Mouse (Mus musculus) adrenal gland, adult (tissue): Measurements from ENCODE around the gene Cd300lf.
A peak's percentile ranks its signal among the peaks of the same experiment; 100 is the strongest.

Source experiments
- DNase-seq, 2 experiments: peaks; one replicate each; pipeline ENCODE4 v3.0.0; 2022 to 2023; ENCODE audit warnings: low spot score in 1 of 2; ENCODE audit not compliant: inconsistent age in 2 of 2

Gene Cd300lf

DNA sequence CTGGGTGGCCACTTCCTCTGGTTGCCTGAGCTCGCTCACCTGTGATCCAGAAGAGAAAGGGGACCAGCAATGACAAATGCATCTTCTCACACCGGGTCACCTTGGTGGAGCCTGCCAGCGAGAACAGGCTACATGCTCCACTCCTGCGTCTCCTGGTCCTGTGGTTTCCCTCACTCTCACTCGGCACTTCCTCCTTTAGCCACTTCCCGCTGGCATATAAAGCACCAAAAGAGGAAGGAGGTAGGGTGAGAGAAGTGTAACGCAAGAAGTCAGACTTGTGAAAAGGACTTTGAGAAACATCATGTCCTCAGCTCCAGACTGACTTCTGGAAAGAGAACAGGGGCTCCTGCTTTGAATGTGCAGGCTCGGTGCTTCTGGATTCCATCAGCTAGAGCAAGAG, at the start of gene Cd300lf:
Gene Cd300lf (minus strand): TSS at position 193 of the 400 bp plus-strand sequence.
- peak in 1 of 2 experiments; percentile 44 for DNase-seq

DNA sequence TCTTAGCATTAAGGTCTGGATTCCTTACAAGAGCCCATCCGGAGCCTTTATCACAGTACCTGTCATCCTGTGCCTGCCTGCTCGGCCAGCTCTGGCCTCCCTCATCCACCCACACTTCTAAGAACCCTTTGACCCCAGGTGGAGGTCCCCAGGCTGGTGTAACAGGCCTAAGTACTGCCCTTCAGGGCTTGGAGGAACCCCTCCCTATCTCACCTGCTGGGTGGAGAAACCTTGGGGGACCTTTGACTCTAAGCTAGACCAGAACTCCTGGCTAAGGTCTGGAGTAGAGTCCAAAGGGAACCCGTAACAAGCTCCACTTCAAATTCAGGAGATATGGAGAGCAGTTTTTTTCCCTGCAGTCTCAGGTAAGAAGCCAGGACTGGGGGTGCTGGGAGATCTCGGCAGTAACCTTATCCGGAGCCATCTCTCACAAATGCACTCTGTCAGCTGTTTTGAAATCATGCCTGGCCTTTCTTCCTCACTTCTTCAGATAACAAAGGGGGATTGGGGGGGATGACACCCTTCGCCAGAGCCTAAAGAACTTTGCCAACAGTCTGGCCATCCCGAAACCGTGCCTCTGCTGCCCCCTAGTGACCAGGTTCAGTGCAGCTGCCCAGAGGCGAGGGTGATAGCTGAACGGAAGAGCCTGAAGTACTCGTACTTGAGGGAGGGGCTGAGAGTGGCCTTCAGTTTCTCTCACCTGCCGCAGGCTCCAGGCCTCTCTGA, 48.3 kb upstream of the Cd300lf start:
- DNase-seq, result peak; percentile 80 to 94

GRCm38 (mm10) chr11:115179881-115180280, 46.1 kb upstream of the Cd300lf start:
- DNase-seq, result peak in 1 of 2 experiments; percentile 60

DNA sequence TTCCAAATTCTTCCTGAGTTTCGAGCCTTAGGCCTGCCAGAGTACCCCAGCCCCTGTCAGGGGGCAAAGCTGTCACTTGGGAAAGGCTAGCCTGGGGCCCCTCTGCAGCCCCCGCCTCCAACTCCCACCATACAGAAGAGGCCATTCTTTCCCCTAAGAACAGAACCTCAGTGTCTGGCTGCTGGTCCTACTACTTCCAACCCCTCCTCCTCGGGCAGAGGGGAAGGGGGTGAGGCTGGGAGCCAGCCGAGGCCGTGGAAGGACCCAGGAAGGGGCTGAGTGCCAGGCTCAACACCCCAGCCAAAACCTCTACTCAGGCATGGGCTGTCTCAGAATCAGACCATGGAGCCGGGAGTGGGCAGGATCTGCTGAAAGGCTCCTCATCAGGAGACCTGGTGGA, 45.4 kb upstream of the Cd300lf start:
- no peak for DNase-seq

DNA sequence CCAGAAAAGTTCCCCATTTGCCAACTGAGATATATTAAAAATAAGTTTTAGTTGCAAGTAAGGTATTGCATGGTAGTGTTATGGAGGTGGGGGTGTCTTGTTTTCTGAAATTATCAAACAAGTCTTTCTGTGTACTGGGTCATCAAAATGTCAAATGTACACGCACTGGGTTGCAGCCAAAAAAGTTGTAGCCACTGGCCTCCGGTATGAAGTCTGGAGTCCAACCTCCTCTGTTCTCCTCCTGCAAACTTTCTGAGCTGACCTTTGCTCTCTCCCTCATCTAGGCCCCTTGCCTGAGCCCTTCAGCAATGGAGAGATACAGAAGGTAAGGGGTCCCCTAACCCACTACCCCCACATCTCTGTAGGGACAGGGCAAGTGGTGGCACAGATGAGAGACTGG, 45.0 kb upstream of the Cd300lf start:
- DNase-seq, result no peak

GRCm38 (mm10) chr11:115177559-115178195, 43.9 kb upstream of the Cd300lf start:
- DNase-seq, result peak; percentile 47 to 78

DNA sequence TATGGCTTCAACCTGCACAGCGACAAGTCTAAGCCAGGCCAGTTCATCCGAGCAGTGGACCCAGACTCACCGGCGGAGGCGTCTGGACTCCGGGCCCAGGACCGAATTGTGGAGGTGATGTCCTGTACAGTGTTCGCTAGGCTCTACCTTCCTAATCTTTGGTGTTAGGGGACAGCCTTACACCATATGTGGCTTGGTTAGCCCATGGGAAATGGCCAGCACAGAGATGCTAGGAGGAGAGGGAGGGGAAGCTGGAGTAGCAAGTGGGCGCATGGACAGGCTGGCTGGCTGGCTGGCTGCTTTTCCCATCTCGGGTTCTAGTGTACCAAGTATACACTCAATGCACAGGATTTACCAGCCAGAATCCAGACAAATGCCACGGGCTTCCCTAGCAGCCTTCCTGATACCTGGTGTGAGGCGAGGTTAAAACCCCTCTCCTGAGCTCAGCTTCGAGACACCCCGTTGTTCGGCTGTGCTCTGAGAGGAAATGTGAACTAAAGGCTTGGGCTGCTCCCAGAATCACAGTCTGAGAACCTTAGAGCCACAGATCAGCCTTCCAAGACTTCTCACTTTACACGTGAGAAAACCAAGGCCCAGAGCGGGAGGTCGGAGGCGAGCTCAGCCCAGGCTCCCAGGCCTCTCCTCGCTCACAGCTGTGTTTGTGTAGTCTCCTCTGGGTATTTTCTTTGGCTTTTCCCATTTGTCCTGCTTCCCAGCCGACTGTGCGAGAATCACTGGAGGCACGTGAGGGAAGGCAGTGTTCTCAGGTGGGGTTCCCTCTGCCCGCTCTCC, 42.8 kb upstream of the Cd300lf start:
- no peak for DNase-seq

DNA sequence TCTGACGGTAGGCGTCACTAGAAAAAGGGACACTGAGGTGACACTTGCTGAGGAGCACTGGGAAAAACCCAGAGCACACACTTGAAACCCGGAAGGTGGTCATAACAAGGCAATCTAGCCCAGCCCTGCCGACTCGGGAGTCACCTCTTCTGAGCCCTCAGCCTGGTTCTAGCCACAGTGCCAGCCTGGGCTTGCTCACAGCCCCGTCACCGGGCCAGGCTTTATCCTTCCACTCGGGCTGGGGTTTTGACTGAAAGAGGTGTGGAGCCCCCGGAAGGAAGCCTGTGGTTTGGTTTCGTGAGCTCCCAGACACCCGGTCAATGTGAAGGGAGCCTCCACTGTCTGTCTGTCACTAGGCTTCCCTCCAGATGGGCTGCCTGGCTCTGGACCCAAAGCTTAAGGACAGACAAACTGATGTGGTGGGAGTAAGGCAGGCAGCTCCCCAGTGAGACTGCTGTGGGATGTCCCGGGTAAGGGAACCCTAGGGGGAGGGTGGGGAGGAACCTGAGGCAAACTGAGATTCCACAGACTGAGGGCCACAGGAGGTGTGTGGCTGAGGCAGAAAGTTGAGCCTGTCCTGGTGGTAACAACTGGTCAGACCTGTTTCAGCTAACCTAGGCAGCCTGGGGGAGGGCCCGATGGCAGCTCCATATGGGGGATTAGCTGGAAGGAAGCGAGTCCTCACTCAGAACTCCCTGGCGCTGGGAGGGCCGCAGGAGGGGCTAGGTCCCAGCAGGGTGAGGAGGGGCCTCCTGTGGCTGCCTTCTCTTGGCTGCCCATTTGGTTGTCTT, 40.0 kb upstream of the Cd300lf start:
- no peak for DNase-seq

DNA sequence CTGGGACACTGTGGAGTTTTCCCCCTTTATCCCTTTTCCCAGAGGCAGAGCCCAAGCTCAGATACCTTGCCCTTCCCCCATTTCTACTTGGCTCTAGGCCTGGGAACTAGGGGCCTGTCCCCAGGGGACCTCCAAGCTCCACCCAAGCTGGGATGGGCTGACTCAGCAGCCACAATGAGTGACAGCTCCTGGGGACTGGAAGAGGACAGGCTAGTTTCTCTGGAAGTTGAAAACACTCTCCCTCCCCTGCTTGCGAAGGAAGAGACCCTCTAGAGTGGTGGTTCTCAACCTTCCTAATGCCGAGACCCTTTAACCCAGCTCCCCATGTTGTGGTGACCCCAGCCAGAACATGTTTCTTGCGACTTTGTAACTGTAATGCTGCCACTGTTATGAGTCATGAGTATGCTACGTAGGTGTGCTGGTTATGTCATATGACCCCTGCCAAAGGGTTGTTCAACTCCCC, 39.1 kb upstream of the Cd300lf start:
- peak in 1 of 2 experiments; percentile 63 for DNase-seq

DNA sequence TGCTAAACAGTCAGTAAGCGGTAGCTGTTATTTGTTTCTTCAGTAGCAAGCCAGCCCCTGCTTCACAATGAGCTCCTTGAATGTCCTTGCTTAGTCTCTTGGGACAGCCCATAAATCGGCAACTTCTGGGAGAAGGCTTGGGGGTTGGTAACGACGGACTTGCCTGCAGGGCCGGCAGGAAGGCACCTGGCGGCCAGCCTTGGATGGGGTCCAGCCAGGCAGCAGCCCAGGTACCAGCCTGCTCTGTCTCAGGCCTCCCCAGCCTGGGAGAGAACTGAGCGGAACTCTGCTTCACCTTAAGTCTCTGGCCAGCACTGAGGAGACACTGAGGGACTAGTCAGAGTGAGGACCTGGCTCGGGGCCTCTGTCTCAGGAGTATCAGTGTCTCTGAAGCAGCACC, 37.3 kb upstream of the Cd300lf start:
- DNase-seq, result no peak

DNA sequence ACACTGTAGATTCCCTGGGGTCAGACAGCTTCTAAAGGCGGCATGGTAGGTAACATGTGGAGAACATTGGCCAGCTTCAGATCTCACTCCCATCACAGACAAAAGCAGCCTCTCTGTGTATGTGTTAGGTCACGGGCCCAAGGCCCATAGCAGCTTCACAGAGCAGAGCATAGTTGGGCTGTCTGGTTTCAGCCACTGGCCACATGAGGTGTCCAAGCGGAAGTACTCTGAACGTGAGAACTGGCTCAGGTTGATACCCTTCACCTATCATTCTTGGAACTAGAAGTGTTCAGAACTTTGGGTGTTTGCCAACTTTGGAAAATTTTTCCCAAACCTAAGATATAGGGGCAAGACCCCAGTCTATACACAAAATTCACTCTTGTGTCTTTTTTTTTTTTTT, 35.6 kb upstream of the Cd300lf start:
- peak in 1 of 2 experiments; percentile 25 for DNase-seq

- DNase-seq, result peak in 1 of 2 experiments; percentile 19
Observed at GRCm38 (mm10) chr11:115167631-115168249, 33.9 kb upstream of the Cd300lf start.

- DNase-seq, result peak in 1 of 2 experiments; percentile 25
Observed at GRCm38 (mm10) chr11:115166776-115167175, 33.0 kb upstream of the Cd300lf start.

DNA sequence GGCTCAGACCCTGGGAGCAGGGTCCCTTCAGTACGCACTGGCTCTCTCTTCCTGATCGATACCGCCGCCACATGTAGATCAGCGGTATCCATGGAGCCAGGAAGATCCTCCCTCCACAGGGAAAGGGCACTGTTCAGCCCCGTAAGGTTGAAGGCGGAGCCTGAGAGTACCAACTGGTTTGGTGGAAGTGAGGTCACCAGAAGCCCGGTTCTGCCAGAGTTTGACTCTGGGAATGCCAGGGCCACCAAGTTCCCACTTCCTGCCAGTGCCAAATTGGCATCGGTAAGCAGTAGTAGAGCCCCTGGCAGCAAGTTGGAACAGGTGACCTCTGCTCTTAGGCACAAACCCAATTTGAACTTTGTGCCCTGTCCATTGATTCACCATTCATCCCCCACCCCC, 31.2 kb upstream of the Cd300lf start:
- DNase-seq, result peak; percentile 83 to 90

GRCm38 (mm10) chr11:115164341-115164975, 30.7 kb upstream of the Cd300lf start:
- no peak for DNase-seq

DNA sequence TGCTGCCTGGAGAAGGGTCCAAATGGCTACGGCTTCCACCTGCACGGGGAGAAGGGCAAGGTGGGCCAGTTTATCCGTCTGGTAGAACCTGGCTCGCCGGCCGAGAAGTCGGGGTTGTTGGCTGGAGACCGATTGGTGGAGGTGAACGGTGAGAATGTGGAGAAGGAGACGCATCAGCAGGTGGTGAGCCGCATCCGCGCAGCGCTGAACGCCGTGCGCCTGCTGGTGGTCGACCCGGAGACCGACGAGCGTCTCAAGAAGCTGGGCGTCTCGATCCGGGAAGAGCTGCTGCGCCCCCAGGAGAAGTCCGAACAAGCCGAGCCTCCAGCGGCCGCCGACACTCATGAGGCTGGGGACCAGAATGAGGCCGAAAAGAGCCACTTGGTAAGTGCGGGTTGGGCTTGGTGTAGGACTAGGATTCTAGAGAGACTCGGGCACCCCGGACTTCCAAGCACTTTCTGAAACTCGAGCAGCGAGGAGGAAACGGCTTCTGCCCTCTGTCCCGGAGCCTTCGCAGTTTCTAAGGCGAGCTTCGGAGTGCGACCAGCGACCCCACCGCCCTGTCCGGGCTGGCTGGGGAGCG, 29.9 kb upstream of the Cd300lf start:
- peak in 1 of 2 experiments; percentile 79 for DNase-seq

GRCm38 (mm10) chr11:115162832-115163480, 29.2 kb upstream of the Cd300lf start, which contains the start of gene Slc9a3r1:
Gene Slc9a3r1 (plus strand): TSS chr11:115163341.
- DNase-seq, result peak; percentile 98 to 99

GRCm38 (mm10) chr11:115162205-115162601, 28.4 kb upstream of the Cd300lf start:
- DNase-seq, result no peak
